Mouse (Mus musculus) frontal cortex, adult 2 months (tissue): ENCODE data around the gene Vwa8. TPM values are rescaled to one million over a fixed set of nuclear protein-coding genes. Genes with fewer than 3 reads are reported as not detected.

Source experiments
- DNase-seq, 2 experiments: peaks; one replicate each; pipeline ENCODE4 v3.0.0; 2022; ENCODE audit warnings: low spot score in 1 of 2; ENCODE audit errors: extremely low spot score in 1 of 2
- polyA plus RNA-seq: library from polyadenylated mRNA; depleted of rRNA; stranded (reverse); fragments of >200 nt; gene quantifications from 2 replicates; pipeline ENCODE4 v1.2.3, GENCODE M21; 2012

Gene Vwa8
- polyA plus RNA-seq, 1 experiment, result 27.9 TPM

DNA sequence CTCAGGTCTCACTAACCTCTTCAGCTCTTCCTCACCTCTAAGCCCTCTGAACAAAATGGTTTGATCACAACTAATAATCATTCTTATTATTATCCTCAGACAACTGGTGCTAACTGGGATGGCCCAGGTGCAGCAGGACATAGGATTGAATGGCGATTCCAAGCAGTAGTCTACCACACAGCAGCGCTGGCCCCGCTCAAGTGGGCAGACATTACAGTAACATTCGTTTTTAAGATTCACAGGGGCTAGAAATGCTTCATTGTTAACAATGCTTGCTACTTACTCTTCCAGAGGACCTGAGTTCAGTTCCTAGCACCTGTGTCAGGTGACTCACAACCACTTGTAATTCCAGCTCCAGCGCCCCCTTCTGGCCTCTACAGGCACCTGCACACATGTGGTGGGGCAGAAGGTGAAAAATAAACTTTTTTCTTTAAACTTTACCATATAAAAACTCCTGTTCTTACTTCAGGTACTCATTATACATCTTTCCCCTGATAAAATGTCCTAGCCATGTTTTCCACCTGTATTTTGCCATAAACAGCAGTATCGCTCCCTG lies 290.3 kb downstream of the Vwa8 start:
- no peak for DNase-seq

GRCm38 (mm10) chr14:79139918-79140825 lies 291.3 kb downstream of the Vwa8 start:
- DNase-seq, result no peak

DNA sequence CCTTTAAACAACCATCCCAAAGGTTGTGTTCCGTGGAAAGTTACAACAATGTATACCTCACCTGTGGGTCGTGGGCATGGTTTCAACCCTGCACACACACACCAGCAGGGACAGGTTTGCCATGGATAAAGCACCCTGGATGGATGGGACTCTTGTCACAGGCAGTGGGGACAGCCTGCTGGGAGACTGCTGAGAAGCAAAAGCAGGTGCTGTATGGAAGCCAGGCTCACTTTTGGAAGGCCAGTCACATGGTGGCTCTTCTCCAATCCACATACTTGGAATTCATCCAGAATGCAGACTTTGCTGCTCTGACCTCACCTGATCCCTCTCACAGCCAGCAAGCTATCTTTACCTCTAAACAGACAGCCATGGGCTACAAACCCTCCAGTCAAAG lies 292.0 kb downstream of the Vwa8 start:
- no peak for DNase-seq

GRCm38 (mm10) chr14:79142342-79142741 lies 293.5 kb downstream of the Vwa8 start:
- DNase-seq, result no peak

DNA sequence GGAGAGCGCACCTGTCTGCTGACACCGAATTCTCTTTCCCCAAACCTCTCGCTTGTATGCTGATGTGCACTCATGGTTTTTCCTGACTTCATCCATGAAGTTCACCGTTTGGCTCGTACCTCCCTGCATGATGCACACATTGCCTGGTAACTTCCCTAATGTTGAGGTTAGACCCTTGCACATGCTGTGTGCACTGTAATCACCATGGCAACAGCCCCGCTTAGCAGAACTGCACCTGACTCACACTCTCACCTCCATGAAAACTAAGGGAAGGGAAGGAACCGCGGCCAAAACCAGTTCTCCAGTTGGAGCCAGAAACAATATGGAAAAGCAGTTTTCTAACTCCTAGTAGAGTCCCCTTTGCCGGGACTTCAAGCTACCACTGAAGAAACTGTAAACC lies 294.8 kb downstream of the Vwa8 start:
- DNase-seq, result no peak

DNA sequence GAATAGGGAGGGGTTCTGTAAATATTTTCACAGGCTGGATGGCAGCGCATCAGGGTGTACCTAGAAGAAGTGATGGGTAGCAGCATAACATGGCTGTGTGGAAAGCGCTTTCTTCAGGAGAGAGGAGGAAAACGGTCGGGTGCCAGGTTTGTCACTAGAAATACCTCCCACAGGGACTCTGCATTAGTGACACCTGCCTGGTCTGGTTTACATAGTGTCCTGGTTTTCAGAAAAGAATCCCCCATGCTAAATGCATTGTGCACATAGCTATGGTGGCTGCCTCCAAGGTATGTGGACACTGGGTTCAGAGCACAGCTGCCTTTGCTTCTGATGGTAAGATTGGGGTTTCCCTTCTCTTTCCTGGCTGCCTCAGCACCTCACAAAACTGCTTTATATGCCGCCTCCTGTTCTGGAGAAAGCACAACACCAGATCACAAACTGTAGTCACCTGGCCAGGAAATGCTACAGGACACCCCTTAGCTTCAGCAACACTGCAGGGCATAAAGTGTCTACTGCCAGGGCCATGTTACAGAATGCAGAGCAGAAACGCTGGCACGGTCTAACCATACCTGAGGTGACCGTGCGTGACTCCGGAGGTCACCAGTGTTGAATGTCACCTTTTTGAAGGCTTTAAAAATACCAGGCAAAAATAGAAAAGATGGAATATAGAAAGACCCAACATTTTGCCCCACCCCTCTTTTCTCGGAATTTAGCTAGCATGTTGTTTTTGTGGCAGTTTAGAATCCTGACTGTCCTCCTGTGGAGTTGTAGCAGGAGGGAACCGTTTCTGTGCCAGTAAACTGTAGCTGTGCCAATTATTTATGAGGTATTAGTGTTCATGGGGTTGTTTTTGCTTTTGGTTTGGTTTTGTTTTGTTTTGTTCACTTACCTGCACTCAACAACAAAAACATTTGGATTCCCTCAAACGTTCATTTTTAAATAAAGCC lies 295.7 kb downstream of the Vwa8 start:
- no peak for DNase-seq

GRCm38 (mm10) chr14:79151711-79152110 lies 302.9 kb downstream of the Vwa8 start:
- DNase-seq, result no peak

- DNase-seq, result no peak
These were observed 305.0 kb downstream of the Vwa8 start for GRCm38 (mm10) chr14:79153896-79154295.

- no peak for DNase-seq
These were observed 306.1 kb downstream of the Vwa8 start for GRCm38 (mm10) chr14:79154961-79155360.

DNA sequence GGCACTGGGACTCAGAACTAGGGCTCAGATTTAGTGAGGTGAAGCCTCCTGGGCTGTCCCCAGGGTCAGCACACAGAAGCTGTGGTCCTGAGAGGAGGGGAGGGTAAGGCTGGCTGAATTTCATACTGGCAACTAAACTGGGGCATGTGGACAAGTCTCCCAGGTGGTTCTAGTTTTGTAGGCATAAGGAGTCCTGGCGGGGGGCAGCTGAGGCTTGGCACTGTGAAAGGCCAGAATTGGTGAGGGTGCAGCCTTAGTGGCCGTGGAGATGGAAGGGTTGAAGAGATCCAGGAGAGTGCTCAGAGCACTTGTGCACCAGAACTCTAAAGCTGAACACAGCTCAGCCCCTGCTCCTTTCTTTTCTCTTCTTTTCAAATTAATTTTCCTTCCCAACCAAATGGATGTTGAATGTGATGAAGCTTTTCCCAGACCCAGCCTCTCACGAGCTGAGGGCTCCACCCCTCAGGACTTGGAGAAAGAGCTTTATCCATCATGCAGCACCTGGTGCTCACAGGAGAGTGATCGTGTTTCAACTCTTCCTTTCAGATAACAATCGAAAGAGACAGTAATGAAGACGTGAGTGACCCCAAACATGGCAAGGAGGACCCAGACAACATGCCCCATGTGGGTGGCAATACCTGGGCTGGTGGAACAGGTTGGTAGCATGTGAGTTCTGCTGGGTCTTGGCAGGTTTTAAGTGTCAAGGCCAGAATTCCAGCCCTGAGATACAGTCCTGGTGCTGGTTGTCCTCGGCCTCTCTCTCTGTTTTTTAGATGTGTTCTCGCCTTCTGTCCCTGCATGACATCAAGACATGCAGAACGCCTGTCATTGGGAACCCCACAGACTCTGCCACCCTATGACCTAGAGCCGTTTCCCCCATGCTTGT lies 307.9 kb downstream of the Vwa8 start:
- DNase-seq, result no peak

GRCm38 (mm10) chr14:79157451-79158218 lies 308.8 kb downstream of the Vwa8 start:
- DNase-seq, result no peak

- no peak for DNase-seq
These were observed 309.3 kb downstream of the Vwa8 start for GRCm38 (mm10) chr14:79158219-79158521.

- DNase-seq, result no peak
These were observed 309.9 kb downstream of the Vwa8 start for GRCm38 (mm10) chr14:79158673-79159200.

DNA sequence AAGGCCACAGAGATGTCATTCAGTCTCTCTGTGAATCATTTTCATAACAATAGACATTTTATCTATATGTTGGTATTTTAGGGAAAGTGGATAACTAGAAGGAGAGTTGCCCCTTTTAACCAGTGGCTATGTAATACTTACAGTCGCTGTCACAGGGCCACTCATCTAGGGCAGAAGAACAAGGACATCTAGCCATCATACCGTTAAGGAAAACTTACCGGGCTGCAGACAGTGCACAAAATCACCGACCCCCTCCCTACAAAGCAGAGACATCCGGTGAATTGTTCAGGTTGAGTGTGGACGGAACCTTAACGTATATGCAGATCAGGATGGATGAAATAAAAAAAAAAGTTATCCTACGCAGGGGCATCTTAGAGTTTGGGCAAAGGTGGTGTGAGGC lies 310.6 kb downstream of the Vwa8 start:
- no peak for DNase-seq

GRCm38 (mm10) chr14:79160486-79160885 lies 311.6 kb downstream of the Vwa8 start:
- no peak for DNase-seq

DNA sequence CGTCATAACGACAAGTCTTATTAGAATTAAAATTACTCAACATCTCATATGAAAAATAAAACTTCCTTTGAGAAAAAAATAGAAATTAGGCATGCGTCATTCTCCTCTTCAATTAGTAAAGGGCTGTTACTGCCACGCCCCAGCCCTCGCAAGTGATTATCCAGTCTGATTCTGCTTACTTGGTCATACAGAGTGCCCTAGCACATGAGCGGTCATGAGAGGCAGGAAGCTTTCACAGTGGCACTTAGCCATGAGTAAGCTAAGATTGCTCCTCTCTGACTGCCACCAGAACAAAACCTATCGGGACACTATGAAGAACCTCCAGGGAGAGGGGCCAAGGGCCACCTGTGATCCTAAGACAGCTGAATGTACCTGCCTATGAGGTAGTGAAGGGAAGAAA lies 312.1 kb downstream of the Vwa8 start:
- no peak for DNase-seq

DNA sequence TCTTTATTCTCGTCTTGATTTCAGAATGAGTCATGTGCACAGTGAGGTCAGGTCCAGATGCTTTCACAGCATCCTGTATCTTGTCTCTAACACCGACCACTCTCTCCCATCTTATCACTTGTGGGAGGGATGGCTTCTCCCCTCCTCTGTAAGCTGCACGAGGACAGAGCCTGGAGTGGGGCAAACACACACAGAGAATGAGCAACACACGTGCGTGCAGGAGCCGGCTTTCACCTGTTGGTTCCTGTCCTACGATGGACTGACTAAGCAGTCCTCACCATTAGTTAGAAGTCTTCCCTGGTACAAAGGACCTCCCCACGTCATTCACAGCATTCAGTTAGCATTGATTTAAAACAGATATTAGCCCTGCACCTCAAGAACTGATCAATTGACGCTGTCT lies 312.9 kb downstream of the Vwa8 start:
- no peak for DNase-seq

GRCm38 (mm10) chr14:79162678-79163077 lies 313.8 kb downstream of the Vwa8 start:
- DNase-seq, result no peak

DNA sequence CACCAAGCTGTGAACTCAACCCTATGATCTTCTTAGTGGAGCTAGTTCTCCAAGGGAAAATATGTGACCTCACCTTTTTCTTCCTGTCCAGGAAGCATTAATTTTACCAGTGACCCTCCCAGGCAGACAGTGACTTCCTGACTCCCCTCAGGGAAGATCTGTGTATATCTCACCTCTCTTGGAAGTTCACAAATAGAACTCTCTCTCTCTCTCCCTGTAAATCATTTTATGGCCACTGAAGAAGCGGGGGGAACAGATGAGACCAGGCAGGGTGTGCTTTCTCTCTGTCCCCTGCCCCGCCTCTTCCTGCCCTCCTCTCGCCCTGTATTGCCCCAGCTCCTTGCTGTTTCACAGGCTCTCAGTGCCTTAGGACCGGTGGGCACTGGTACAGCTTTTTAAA lies 315.5 kb downstream of the Vwa8 start:
- DNase-seq, result no peak
